Mouse (Mus musculus) brain, adult 2 months (tissue): Measurements from ENCODE around the gene Art3.
"Not testable (repeated sequence)": the region's sequence is repeated elsewhere in the genome, so short reads cannot be mapped to it uniquely, and the experiment has no call there.

Source experiments
- DNase-seq: peaks from one replicate; pipeline ENCODE4 v3.0.0; 2011; ENCODE audit warnings: low read depth, low spot score

The Art3 gene

DNA sequence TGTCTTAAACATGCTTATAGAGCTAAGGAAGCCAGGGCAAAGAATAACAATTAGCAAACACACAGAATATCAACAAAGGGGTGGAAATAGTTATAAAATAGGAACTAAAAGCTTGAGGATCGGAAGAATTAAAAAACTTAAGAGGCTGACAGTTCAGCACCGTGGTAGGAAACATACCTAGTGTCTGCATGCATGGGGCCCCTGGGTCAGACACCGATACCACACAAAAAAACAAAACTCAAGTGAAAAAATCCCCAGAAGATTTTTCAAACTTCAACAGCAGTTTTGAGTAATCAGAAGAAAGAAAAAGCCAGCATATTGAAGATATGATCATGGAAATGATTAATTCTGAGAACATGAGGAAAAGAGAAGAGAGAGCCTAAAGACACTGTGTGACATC is 5.1 kb downstream of the Art3 start:
- no peak for DNase-seq

DNA sequence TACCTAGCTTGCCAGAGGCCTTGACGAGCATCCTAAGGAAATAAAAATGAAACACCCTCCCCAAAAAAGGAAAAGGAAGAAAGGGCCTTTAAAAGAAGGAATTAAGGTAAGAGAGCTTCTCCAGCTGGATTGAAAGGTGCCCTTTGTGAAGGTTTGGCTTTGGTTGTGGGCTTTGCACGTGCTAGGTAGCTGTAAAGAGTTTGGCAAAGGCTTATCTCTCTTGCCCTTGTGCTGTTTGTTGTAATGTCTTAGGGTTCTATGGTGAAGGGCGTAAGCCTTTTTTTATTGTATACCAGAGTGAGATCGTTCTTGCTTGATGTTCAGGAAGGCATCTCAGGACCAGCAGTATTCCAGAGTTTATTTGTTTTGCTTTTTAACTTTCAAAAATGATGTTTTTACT is 9.0 kb downstream of the Art3 start:
- DNase-seq: no peak

DNA sequence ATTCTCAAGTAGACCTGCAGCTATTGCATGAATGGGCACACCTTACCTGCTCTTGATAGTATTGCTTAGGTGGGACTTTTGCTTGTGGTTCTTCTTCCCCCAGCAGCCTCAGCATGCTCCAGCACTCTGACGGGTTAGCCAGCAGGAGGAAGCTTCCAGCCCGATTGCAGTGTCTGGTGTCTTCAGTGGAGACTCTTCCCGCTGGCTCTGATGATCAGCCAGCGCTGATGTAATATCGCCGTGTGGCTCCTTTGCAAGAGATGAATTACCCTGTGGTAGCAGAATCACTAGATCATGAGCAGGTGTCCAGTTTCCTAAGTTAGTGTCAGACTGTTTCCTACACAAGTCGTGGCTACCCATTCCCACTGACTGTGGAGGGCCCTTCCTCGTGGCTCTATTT is 13.4 kb downstream of the Art3 start:
- DNase-seq: no peak

DNA sequence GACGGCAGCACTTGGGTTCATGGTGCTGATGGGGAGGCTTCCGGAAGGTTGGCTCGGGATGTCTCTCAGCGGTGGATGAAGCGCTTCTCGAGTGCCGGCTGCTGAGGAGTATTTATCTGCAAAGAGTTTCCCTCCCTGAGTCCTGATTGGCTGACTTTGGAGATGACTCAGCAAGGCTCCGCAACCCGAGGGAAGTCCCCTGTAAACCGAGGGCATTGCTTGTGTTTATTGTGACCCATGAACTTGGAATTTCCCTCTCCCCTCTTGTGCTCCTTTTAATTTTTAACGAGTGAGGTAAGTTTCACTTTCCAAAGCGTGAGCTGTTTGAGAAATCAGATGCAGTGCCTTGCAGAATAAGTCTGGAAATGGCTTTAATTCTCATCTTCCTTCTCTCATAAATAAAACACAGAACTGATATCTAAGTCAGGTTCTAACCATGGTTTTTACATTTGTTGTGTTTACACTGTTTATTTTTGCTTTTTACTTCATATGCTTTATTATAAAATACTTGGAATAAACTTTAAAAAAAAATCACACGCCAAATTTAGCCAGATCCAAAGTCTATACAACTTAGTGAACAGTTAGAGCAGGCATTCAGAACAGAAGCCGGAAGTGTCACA is 17.3 kb downstream of the Art3 start, which contains the start of gene Cxcl10:
TSS of gene Cxcl10 (minus strand) at position 96 of the 620 bp plus-strand sequence.
- DNase-seq: peak; percentile 65

DNA sequence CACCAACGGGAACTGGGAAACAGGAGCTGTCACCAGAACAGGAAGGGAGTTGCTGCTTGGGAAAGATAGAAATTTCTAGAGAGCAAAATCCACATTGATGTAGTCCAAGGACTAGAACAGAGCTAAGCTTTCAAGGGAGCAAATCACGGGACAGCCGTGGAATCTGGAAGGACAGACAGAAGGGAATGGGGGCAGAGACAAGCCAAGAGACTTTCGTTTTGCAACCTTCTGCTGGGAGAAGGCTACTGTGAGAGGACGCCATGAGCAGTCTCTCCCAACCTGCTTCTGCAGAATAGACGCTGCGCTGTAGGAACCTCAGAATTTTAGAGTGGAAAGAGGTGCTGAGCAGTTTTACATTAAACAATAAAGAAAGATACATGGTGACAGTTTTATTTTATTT is 18.1 kb downstream of the Art3 start:
- DNase-seq: no peak

DNA sequence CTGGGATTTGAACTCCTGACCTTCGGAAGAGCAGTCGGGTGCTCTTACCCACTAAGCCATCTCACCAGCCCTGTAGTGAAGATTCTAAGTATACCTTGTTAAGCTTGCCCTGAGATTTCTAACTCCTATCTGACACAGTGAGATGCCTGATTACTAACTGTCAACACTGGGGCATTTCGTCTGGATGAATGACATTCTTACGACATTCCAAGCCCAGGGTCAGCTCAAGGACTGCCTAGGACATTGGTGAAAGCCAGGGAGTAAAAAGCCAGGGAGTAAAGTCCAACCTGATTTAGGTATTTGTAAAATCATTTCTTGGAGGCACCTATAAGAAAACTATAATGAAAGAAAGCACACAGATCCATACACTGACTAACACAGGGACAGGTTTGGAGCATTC is 21.1 kb downstream of the Art3 start:
- DNase-seq: not testable (repeated sequence)

DNA sequence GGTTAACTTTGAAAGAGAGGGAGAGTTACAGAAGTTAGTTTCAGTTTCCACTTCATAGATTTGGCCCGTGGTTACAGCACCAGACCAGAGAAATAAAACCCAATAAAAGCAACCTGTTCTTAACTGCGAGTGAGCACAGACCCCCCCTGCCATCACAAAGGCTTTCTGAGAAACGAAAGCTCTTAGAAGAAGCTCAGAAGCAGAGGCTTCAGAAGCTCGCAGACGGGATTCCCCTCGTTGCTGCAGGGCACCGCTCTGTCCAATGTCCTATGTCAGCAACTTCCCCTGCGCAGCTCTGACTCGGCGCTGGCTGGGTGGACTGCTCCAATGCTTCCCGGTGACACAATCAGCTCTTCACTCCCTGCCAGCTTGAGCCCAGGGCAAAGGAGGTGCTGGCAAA is 21.9 kb downstream of the Art3 start:
- DNase-seq: peak; percentile 36

DNA sequence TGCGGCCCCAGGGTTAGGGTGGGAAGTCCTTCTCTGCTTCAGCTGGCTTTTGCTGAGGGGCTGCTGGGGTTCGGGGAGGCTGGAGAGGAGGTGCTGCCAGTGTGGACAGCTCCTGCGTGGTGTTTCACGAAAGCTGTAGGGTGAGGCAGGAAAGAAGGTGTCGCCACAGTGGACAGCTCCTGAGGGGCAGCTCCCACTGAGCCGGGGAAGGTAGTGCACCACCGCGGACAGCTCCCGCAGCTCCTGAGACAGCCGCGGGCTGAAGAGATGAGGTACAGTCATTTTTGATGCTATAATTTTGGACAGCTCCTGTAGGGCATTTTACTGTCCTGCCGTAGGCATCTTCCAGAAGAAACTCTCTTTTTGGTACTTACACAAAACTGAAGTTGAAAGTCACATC is 26.4 kb downstream of the Art3 start:
- DNase-seq: no peak

DNA sequence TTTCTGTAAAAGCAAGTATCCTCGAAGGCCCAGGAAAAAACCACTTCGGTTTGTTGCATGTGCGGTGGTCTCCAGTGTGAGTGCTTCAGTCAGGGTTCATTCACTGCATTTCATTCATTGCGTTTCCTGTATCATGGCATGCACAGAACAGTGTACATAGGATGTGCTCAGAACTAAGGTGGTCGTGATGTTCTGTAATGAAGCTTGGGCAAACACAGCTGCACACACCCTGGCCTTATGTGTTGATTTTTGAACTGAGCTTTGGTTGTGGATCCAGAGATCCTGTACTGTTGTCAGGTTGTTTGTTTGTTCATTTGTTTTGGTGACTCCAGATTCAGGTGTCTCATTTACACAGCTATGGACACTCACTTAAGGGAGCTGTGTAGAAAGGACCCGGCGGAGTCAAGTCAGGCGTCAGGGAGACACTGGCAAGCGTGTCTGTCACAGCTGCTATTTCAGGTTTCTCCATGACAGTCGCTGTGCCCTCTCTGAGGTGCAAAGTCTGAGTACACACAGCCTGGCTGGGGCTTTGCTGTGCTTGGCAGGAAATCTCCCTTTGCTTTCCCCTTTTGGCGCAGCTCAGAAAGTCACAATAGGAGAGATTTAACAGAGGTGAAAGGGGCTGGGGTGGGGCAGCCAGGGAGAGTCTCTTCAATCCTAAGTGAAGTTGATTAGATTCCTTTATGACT is 27.3 kb downstream of the Art3 start:
- DNase-seq: no peak

DNA sequence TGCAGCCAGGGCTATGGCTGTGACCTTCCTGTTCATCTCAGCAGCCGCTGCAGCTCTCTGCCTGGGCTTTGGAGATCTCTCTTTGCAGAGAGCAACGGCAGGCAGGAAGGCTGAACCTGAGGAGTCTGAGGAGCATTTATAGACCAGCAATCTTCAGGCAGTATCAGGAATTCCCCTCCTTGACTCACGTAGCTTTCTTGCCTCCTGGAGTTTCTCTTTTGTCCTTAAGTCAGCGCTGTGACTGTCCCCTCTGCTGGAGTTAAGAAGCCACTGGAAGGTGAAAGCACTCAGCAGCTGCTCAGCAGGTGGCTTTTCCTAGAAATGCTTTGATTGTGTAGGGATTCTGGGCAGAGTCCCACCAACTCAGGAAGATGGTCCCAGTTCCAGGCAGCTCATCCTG is 31.6 kb downstream of the Art3 start:
- no peak for DNase-seq

DNA sequence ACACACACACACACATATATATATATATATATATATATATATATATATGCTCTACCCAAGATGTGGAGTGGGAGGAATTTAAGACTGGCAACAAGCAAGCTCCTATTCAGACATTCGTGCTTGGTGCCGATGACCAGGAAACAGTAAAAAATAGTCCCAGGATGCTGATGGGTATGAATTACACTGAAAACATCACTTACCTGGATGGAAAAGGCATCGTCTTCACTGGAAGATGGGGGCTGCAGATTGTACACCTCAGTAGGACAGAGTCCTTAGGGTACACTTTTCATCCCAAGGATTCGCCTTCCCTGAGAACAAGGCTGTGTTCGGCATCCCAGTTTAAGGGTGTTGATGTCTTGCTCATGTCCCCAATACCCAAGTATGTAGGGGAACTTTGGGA is 32.4 kb downstream of the Art3 start:
- DNase-seq: no peak

DNA sequence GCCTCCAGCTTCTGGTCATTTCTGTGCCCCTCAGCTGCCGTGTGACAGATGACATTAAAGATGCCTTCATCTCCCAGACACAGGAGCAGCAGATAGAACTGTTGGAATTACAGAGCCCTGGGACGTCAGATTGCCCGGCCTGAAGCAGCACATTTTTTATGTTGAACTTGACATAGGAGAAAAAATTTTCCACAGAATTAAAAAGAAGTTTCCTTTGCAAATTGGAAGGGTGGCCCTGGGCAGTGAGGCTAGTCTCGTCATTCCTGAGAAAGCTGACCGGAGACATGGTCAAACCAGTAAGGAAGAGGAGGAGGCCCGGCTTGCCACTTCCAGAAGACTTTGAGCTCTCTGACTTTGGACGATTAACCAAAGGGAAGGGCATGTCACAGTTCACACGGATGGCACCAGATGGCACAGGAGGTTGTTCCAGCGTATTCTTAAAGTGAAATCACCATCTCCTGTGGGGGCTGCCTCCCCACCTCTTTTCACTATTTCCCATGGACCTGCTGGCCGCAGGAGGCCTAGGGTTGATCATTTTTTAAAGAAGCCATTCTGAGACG is 33.6 kb downstream of the Art3 start:
- DNase-seq: no peak

DNA sequence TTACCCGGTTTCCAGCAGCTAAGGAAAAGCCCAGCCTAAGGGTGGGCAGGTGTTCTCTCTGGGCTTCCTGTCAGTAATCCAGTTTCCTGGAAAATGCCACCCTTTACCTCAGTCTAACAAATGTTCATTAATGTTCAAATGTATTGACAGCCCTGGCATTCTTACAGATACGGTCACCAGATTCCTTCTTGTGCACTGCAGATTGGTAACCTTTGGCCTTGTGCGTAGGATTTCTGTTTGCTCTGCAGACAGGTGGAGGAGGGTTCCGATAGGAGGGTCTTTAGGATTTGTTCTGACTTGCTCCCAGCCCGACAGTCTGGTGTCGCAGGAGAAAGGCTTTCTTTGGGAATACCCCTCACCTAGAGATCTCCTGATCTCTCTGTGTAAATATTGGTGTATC is 34.9 kb downstream of the Art3 start:
- no peak for DNase-seq

DNA sequence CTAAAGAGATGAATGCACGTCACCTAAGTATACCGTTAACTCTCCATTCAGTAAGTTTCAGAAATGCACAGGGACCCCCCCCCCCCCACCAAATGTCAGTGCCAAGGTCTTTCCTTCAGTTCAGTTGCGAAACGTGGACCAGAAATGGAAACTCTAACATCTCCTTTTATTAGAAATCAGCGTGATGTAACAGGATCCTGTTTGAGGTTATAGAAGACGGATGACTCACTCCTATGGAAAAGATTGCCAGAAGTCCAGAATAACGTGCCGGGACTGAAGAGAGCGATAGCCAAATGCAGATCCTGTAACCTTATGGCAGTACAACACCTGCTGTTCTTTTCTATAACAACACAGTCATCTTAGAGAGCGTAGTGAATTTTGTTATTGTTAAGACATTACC is 36.8 kb downstream of the Art3 start:
- DNase-seq: peak; percentile 80

DNA sequence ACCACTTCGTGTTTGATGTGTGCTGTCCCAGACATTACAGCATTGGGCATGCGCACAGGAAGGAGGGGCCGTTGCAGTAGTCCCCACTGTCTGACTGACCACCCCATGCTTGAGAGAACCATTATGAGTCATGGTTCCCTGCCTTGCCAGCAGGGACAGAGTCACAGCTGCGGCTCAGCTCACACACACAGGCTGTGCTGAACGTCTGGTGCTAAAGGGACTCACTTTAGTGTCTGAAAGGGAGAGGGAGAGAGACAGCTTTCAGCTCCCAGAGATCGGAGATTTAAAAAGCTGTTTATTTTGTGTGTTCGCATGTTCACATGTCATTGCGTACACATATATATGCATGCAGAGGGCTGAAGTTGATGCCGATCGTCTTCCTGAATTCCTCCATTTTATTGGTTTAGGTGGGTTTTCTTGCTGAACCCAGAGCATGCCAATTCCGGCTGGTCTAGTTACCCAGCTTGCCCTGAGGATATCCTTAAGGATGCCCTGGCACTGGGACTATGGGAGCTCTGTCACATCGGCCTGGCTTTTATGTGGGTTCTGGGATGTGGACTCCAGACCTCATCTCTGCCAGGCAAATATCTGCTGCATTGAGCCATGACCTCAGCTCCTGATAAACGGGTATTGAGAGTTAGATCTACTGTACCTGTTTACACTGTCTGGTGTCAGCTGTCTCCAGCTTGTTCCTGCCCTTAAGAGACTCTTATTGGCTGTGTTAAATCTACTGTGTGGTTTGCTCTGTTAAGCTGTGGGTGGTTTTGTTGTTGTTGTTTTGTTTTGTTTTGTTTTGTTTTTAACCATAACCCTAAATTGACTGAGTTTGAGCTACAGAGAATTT is 37.7 kb downstream of the Art3 start:
- peak; percentile 90 for DNase-seq

DNA sequence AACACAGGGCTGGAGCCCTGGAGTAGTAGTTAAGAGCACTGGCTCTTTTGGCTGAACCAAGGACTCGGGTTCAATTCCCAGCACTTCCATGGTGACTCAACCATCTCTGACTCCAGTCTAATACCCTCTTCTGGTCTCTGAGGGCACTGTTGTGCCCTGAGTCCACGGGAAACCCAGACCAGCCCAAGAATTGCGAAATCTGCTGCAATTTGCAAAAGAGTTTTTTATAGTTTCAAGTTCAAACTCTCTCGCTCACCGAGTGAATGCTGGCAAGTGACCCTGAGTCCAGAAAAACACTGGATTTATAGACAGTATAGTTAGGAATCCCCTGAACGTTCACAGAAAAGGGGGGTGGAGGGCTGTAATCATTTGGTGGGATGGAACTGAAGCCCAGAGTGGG is 38.8 kb downstream of the Art3 start:
- DNase-seq: no peak

DNA sequence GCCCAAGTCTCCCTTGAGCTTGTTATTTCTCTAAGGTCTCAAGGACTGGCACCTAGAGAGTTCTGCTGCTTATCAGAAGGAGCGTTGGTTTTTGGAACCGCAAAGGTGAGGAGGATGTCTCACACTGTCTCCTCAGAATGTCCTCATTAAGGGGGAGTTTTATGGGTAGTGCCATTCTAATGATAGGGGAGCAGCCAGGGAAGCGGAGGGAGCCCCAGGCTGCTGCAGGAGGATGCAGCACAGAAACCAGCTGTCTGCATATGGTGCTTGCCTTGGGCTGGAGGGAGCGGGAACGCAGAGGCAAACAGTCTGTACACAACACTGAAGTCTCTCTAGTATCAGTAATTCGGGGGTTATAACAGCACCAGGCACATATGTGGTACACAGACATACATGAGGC is 39.3 kb downstream of the Art3 start:
- no peak for DNase-seq

DNA sequence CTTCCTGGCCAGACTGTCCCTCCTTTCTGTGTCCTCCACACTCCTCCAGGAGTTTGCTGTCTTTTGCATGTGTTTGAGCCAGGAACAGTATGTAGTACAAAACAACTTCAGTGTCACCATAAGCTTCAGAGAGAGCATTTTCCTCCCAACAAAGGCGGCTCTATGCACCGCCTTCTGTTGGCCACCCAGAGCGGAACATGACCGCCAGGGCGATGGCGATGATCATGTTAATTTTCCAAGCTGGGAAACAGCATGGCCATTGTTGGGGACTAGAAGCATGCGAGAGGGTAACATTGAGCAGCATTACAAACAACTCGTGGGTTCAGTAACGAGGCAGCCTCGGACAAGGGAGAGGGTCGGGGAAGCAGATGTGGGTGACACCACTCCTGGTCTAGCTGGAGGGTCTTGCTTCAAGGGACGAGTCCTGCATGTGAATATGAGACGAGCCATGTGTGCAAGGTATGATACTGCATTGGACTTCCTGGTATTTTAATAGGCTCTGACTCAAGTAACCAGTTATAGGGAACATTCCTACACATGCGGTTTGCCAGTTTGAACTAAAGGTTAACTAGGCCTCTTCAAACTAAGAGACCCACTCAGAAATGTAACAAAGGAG is 39.8 kb downstream of the Art3 start:
- DNase-seq: peak; percentile 26

DNA sequence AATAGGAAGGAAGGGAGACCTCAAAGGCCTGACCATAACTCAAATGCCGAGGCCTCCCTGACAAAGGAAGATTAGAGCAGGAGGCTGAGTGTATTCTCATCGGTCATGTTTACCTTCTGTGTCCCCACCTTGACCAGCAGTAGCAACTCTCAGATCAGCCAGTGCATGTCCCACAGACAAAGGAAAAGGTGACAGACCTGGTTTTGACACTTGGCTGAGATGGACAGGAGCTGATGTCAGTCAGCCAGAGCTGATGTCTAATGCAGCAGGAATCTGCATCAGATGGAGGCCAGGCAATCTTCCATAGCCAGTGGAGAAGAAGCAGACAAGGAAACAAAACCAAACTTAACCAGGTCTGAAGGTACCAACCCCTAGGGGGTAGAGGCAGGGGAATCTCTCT is 41.0 kb downstream of the Art3 start:
- DNase-seq: no peak

DNA sequence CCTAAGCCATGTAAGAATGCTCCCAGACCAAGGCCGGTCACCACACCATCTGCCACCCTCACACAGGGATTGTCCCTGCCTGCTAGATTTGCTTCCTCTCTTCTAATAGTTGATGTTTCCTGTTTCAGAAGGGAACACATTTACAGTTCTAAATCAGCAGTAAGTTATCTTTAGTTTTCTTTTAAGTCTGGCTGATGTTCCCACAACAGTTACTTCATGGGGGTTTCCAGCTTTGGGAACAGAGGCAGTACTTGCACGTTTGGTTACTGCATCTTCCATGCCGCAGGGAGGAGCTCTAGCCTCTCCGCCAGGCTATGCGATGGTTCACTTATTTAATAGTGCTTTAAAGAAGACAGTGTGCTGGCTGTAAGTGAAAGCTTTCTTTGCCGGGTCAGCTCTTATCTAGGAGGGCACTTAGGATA is 43.1 kb downstream of the Art3 start:
- DNase-seq: peak; percentile 37

DNA sequence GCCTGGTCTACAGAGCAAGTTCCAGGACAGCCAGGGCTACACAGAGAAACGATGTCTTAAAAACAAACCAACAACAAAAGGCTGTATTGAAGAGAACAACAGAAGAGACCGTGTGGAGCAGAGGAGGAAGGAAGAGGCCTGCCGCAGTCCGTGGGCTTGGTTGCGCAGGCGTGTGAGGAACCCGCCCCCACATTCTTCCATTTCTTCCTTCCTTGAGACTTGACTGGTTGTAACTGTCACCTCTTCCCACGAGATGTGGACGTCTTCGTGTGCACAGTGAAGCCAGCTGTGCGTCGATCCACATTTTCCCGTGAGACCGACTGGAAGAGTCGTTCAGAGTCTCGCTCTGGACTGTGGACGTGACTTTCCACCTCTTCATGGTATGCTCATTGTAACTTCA is 43.7 kb downstream of the Art3 start:
- no peak for DNase-seq

DNA sequence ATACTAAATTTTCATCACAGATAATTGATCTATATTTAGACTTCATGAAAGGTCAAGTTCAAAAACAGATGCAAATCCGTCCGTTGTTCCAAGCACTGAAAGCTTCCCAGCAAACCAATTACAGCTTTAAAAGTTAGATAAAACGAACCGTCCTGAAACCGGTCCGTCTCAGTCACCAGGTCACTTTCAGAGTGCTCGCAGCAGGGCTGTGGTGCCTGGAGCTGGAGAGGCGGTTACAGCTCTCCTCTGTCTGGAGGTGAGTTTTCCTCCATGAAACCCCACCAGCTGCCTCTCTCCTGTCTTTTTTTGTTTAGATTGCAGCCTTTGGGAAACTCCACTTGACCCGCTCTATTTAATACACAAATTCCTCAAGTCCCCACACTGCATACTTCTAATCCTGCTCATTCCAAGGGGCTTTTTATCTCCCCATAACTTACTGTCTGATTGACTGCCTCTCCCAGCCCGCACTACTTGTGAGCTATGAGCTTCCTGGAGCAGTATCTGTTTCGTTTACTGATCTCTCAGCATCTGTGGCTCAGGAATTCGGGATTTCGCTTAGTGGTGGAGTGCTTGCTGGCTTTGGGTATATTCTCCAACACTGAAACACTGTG is 45.3 kb downstream of the Art3 start:
- no peak for DNase-seq
